Mouse (Mus musculus) ES-Bruce4 (cell line): ENCODE data around the gene Tigit.

Experiments
- CTCF ChIP-seq: IDR thresholded peaks from one replicate; pipeline ENCODE4 v1.8.1; 2011; ENCODE audit warnings: low read depth, low read length
- EP300 ChIP-seq: IDR thresholded peaks from 2 replicates; pipeline ENCODE4 v1.6.1; 2011; ENCODE audit warnings: low read depth, low read length; ENCODE audit not compliant: insufficient read depth
- POLR2A ChIP-seq: IDR thresholded peaks from one replicate; pipeline ENCODE4 v1.8.1; 2011; ENCODE audit warnings: low read length; ENCODE audit not compliant: insufficient read depth

GRCm38 (mm10) chr16:43631758-43632157 is 32.2 kb downstream of the Tigit start:
- no peak for TF ChIP-seq CTCF
- no peak for TF ChIP-seq EP300
- no peak for TF ChIP-seq POLR2A
